Mouse (Mus musculus): ENCODE results near the gene Slc10a6.

- TF ChIP-seq POLR2A (IDR thresholded peaks at IDR 0.05; ENCODE audit: low read depth, low read length) (no peak), CTCF (IDR thresholded peaks at IDR 0.05; ENCODE audit: extremely low read depth, insufficient read length, insufficient replicate concordance, low read depth, low read length) (no peak)
These were observed 30.4 kb upstream of the Slc10a6 start for GRCm38 (mm10) chr5:103659571-103659970.

Measured in small intestine, adult 2 months (tissue).